Mouse (Mus musculus): Measurements from ENCODE around the gene Pcif1.
A peak's percentile ranks its signal among the peaks of the same experiment; 100 is the strongest.

Pcif1 gene

DNA sequence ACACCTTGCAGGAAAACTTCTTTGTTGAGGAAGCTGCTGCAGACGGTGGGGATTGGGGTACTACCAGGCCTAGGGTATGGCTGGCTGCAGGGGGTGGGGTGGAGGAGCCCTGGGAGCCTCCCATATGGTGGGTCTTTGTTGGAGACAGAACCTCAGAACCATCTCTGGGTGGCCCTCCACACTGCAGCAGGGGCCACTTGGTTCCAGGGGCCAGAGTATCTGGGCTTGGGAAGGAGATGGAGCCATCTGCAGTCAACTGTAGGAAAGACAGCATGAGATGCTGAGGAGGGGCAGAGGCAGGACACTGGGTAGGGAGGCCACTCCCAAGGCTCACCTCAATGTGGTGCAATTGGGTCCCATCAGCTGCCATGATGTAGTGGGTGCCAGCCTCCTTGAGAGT is 15.5 kb downstream of the Pcif1 start:
- DNase-seq, result no peak

- no peak for DNase-seq
Observed at GRCm38 (mm10) chr2:164895885-164896284, 16.8 kb downstream of the Pcif1 start.

GRCm38 (mm10) chr2:164898008-164898407 is 18.9 kb downstream of the Pcif1 start:
- DNase-seq, result no peak

- no peak for DNase-seq
Observed at GRCm38 (mm10) chr2:164899034-164899433, 19.9 kb downstream of the Pcif1 start.

DNA sequence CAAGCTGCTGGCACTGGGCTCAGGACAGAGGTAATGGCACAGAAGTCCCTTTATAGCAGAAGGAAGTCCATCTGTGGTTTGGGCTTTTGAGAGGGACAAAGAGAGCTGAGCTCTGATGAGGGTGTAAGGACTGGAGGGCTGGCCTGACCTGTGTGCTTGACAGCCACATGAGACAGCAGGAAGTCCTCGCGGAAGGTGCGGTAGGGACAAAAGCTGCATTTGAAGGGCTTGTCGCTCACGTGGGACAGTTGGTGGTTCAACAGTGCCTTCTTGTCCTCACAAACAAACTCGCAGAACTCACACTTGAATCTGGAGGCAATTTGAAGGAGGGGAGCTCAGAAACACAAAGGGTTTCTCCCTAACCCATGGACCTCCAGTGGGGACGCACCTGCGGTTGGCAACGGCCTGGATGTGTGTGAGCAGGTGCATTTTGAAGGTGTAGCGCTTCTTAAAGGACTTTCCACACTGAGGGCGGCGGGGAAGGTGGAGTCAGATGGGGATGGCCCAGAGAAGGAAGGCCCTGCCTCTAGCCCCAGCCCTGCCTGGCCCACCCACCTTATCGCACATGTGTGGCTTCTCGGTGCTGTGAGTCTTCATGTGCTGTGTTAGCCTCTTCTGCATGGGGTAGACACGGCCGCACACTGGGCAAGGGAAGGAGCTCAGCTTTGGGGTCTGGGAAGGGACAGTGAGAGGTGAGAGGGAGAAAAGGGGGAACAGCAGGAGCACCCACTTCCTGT is 20.8 kb downstream of the Pcif1 start:
- no peak for DNase-seq

GRCm38 (mm10) chr2:164901380-164901779 is 22.3 kb downstream of the Pcif1 start:
- DNase-seq, result no peak

- no peak for DNase-seq
Observed at GRCm38 (mm10) chr2:164903496-164903895, 24.4 kb downstream of the Pcif1 start.

- no peak for DNase-seq
Observed at GRCm38 (mm10) chr2:164906071-164906470, 27.0 kb downstream of the Pcif1 start.

DNA sequence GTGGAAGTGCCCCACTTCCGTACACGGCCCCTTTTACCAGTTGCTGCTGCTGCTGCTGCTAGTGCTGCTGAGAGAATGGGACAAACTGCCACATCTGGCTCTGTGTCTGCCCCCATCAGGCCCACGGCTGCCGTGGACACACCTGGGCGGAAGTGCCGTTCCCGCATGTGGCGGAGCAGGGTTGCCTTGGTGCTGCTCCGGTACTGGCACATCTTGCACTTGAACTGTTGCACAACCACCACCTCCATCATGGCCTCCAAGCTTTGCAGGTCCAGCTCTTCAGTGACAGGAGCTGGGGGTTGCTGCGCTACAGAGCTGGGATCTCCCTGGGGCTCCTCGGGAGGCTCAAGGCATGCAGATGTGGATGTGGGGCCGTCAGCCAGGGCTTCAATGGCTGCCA is 28.4 kb downstream of the Pcif1 start:
- no peak for DNase-seq

DNA sequence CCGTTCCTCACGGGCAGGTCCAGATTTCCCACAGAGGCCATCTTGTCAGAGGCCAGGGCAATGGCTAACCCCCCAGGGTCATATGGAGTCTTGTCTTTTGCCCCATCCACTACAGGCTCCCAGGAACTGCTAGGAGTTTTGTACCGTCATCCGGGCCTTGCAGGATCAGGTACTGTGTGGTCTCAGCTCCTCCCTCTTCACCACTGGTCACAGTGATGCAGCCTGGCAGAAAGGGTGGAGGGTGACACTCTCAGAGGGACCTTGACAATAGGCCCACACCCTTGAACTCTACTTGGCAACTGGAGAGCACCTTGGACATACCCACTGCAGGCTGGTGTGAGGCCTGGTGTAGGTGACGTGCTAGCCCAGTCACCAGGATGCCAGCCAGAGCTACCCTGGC is 28.9 kb downstream of the Pcif1 start:
- DNase-seq, result no peak

DNA sequence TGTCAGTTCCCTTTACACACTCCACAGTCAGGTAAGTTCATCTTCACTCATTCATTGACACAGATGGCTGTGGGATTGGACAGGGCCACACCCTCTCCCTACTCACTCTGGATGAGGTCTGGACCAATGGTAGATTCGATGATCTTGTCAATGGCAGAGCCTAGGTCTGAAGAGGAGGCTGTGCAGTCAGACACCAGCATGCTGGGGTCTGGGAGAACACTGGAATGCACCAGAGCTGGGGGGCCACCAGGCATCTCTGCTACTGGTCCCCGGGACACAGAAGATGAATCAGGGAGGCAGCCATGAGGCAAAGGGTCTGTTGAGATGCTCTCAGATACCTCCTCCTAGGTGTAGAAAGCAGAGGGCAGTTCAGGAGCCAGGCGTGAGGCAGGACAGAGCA is 30.0 kb downstream of the Pcif1 start:
- DNase-seq, result no peak

GRCm38 (mm10) chr2:164909542-164909941 is 30.4 kb downstream of the Pcif1 start:
- peak; percentile 73 for DNase-seq

DNA sequence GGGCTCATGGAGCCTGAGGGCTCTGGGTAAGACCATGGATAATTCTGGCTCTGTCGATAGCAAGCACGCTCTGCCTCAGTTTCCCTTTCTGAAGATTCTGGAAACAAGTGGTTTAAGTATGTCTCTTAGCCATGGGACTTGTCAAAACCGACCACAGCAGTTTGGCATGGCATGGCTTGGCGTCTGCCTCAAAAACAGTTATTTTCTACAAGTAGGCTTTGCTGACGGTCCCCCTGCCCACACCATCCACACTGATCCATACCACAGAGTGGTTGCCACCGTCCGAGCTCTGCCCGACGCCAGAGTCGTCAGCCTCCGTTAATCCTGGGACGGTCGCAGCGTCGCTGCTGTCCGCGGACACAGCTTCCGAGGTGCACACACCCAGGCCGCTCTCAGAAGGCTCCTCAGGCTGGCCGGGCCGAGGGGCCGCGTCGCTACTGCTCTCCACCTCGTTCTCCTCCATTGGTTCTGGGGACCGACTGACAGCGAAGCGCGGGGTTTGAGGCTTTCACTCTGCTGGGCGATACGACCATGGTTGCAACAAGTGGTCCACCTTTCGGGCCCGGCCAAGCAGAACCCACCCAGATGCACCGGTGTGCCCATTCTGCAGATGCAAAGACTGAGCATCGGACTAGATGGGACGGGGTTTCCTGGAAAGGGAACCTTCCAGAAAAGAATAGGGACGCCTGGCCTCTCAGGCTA is 31.4 kb downstream of the Pcif1 start:
- DNase-seq, result no peak

- DNase-seq, result peak; percentile 98
Observed at GRCm38 (mm10) chr2:164911086-164912048, 32.3 kb downstream of the Pcif1 start, which contains the start of gene Zfp335. Gene Zfp335, minus strand, starts transcription at chr2:164911757.

GRCm38 (mm10) chr2:164912151-164912550 is 33.0 kb downstream of the Pcif1 start:
- no peak for DNase-seq

DNA sequence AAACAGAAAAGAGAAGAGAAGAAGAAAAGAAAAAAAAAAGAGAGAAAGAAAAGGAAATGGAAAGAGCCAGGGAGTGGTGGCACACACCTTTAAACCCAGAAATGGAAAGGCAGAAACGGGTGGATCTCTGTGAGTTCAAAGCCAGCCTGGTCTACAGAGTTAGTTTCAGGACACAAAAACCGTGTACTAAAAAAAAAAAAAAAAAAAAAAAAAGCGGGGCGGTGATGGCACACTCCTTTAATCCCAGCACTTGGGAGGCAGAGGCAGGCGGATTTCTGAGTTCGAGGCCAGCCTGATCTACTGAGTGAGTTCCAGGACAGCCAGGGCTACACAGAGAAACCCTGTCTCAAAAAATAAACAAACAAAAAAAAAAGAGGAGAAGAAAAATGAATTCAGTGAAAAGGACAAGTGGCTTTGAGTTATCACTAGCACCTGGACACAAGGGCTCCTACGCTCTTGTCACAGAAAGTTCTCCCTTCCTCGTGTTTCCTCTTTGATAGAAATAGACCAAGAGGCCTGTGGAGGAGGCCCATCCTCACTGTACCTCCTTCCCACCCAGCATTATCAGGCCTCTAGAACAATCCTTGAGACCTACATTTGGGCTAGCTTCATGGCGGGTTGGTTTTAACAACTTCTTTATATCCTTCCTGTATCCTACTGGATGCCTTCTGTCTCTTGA is 33.8 kb downstream of the Pcif1 start:
- no peak for DNase-seq

- no peak for DNase-seq
Observed at GRCm38 (mm10) chr2:164913428-164913786, 34.3 kb downstream of the Pcif1 start.

DNA sequence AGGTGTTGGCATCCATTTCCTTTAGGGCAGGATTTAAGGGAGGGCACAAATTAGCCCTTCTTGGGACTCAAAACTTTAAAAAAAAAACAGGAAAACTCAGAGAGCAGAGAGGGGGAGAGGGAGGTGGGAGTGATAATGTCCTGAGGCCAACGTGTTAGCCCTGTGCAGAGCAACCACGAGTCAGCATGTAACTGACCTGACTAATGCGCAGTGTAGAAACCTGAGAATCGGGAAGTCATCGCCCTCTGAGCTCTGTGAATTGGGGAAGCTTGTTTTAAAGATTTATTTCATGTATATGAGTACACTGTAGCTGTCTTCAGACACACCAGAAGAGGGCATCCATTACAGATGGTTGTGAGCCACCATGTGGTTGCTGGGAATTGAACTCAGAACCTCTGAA is 37.7 kb downstream of the Pcif1 start:
- no peak for DNase-seq

DNA sequence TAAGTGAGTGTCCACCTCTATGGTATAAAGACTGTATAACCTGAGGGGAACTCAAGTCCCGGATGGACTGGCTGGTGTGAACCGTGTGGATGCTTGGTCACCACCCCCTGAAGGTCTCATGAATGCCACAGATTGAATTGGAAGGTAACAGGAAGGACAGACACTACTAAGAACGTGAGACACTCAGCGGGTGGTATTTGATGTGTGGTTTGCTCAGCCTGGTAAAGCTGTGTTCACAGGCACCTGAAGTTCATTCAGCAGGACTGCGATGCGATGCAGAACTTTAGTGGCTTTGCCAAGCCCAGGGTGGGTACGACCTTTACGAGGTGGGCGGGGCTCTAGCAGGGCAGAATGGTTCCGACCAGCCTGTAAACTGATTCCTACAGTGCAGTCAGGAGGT is 38.3 kb downstream of the Pcif1 start:
- DNase-seq, result no peak

GRCm38 (mm10) chr2:164918325-164918724 is 39.2 kb downstream of the Pcif1 start:
- DNase-seq, result peak; percentile 66

- peak; percentile 53 for DNase-seq
Observed at GRCm38 (mm10) chr2:164921984-164922383, 42.9 kb downstream of the Pcif1 start.

GRCm38 (mm10) chr2:164923291-164923690 is 44.2 kb downstream of the Pcif1 start:
- peak; percentile 86 for DNase-seq
